Mouse (Mus musculus) stomach, embryonic 14.5 days (tissue): ENCODE data around the gene Kcnq2. TPM values are rescaled to one million over a fixed set of nuclear protein-coding genes. Genes with fewer than 3 reads are reported as not detected.

ENCODE experiments used
- ATAC-seq: fragments of 200-750 bp; cut with Nextera tagmentation; 2 replicates; pipeline ENCODE4 v1.8.0; 2017; ENCODE audit warnings: low read depth, moderate TSS enrichment; ENCODE audit not compliant: insufficient number of reproducible peaks, insufficient read depth, low FRiP score
- H3K27ac ChIP-seq: fragments of 300-500 bp; sonication (generic); 2 replicates; pipeline ENCODE4 v1.5.1; 2014; ENCODE audit warnings: mild to moderate bottlenecking, low read length, moderate library complexity, mixed read lengths
- H3K27me3 ChIP-seq: fragments of 300-500 bp; sonication (generic); 2 replicates; pipeline ENCODE4 v1.6.1; 2014; ENCODE audit warnings: low read length, control low read depth, mixed read lengths; ENCODE audit not compliant: control insufficient read depth, insufficient read depth
- H3K36me3 ChIP-seq: fragments of 300-500 bp; sonication (generic); 2 replicates; pipeline ENCODE4 v1.6.1; 2014; ENCODE audit warnings: mild to moderate bottlenecking, control low read depth, low read length, moderate library complexity, mixed read lengths; ENCODE audit not compliant: control insufficient read depth, insufficient read depth
- H3K4me1 ChIP-seq: fragments of 300-500 bp; sonication (generic); 2 replicates; pipeline ENCODE4 v1.6.1; 2014; ENCODE audit warnings: low read length, control low read depth, mixed read lengths; ENCODE audit not compliant: control insufficient read depth, insufficient read depth
- H3K4me2 ChIP-seq: fragments of 300-500 bp; sonication (generic); replicated peaks from 2 replicates; pipeline ENCODE4 v1.6.1; 2014; ENCODE audit warnings: low read depth, low read length, control low read depth
- H3K4me3 ChIP-seq: fragments of 300-500 bp; sonication (generic); 2 replicates; pipeline ENCODE4 v1.5.1; 2014; ENCODE audit warnings: low read depth, low read length, control low read depth
- H3K9ac ChIP-seq: fragments of 300-500 bp; sonication (generic); replicated peaks from 2 replicates; pipeline ENCODE4 v1.6.1; 2014; ENCODE audit warnings: low read depth, mild to moderate bottlenecking, control low read depth, low read length, moderate library complexity, mixed read lengths
- H3K9me3 ChIP-seq: fragments of 300-500 bp; sonication (generic); 2 replicates; pipeline ENCODE4 v1.6.1; 2016; ENCODE audit warnings: low read depth, low read length, control low read depth; ENCODE audit not compliant: control insufficient read depth
- WGBS: fragments of 180-500 bp; shearing (Covaris S2); extraction: QIAGEN DNeasy Blood & Tissue Kit; methylation state at CpG from one replicate; pipeline ENCODE4 v1.1.7; 2014; 5-methylcytosine and 5-hydroxymethylcytosine counted together
- polyA plus RNA-seq: library from polyadenylated mRNA; unstranded; fragments of >200 nt; fragmentation: Nextera tagmentation; extraction: Ambion mirVana; gene quantifications from 2 replicates; pipeline ENCODE4 v1.2.1, GENCODE M21; 2014

The Kcnq2 gene
- 3.0 TPM in 2 replicates for polyA plus RNA-seq

DNA sequence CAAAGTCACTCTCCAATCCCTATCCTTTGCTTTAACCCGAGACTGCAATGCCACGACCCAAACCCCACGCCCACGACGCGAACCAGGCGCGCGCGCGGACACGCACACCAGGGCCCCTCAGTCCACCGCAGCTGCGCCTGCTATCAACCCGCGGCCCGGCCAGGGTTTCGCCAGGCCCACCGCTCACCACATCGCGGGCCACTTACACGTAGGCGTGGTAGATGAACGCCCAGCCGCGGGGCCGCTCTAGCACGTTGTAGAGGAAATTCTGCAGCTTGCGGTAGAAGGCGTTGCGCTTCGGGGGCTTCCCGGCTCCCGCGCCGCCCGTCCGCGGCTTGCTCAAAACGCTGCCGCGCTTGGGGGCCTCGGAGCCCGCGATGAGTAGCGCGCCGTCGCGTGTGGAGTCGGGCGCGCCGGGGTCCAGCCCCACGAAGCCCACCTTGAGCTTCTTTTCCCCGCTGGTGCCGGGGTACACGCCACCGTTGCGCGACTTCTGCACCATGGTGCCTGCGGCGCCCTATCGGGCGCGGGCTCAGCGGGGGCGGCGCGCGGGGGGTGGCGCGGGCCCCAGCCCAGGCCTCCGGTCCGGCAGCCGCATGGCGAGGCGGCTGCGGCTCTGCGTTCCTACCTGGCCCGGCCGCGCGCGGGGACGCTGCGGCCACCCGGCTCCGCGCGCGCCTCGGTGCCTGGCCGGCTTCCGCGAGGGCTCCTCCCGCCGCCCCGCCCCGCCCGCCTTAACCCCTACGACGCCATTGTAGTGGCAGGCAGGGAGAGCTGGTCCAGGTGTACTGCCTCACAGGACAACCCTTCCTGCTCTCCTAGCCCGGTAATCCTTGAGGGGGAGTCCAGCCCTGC lies at the start of gene Kcnq2:
Kcnq2 (minus strand) TSS at position 710 of the 855 bp plus-strand sequence.
- no peaks in the 10 kb centered on the region for H3K36me3 ChIP-seq
- no peak for ATAC-seq
- H3K4me3 ChIP-seq: peak within 1 kb of the TSS; percentile 41
- no peaks in the 10 kb centered on the region for H3K9me3 ChIP-seq
- no peaks in the 10 kb centered on the region for H3K4me1 ChIP-seq
- no peak within 1 kb of the TSS for H3K9ac ChIP-seq
- H3K27ac ChIP-seq: no peak within 1 kb of the TSS
- H3K27me3 ChIP-seq: peaks cover 43% of the 10 kb centered on the region
- peak within 1 kb of the TSS; percentile 92 for H3K4me2 ChIP-seq
- WGBS: under 1% methylated on average over 104 of the region's 104 CpGs

- no peaks in the 10 kb centered on the region for H3K27me3 ChIP-seq
- H3K36me3 ChIP-seq: no peaks in the 10 kb centered on the region
- H3K4me2 ChIP-seq: no peak overlapping the region
- WGBS: 70% methylated on average over 6 of the region's 6 CpGs
- H3K4me3 ChIP-seq: no peak overlapping the region
- H3K9me3 ChIP-seq: no peaks in the 10 kb centered on the region
- H3K9ac ChIP-seq: no peak overlapping the region
- no peak for ATAC-seq
- H3K4me1 ChIP-seq: no peaks in the 10 kb centered on the region
- no peak overlapping the region for H3K27ac ChIP-seq
These were observed 45.8 kb upstream of the Kcnq2 start for GRCm38 (mm10) chr2:181180898-181181297.

DNA sequence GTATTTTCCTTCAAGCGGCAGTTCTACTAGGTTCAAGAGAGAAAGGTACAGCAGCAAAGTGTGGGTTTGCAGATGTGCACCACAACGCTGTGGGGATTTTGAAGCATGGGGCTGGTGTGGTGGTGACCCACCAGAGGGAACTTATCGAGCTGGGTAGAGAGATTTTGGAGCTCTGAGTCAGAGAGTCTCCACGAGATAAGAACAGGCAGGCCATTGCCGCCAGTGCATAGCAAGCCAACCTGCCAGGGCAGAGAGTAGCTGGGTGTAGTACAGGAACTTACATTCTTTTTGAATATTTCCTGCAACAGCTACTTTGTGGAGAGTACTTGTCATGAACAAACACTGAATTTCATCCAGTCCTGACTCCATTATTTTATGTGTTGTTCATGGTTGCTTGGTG lies 43.4 kb upstream of the Kcnq2 start:
- no peaks in the 10 kb centered on the region for H3K4me1 ChIP-seq
- H3K36me3 ChIP-seq: no peaks in the 10 kb centered on the region
- no peaks in the 10 kb centered on the region for H3K9me3 ChIP-seq
- ATAC-seq: no peak
- H3K4me3 ChIP-seq: no peak overlapping the region
- H3K9ac ChIP-seq: no peak overlapping the region
- H3K27ac ChIP-seq: no peak overlapping the region
- H3K27me3 ChIP-seq: no peaks in the 10 kb centered on the region
- 76% methylated on average over 5 of the region's 5 CpGs for WGBS
- no peak overlapping the region for H3K4me2 ChIP-seq

DNA sequence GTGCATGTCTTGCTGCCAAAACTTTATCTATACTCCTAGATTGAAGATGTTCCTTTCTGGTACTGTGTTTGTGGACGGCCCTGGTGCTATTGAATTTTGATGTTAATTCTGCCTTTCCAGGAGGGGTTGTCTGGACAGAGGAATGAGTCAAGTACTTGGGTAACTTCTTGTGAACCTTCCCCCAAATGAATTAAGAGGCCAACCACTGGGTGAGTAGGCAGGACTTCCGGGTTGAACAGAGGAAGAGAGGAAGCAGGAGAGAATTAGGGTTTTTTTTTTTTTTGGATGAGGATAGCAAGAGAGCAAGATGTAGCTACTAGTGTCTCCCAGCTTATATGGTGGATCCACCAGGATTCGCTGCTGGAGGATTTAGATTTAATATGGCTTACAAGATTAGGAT lies 42.9 kb upstream of the Kcnq2 start:
- Histone ChIP-seq H3K36me3 (no peaks in the 10 kb centered on the region), H3K4me1 (no peaks in the 10 kb centered on the region), H3K27ac (no peak overlapping the region), H3K4me3 (no peak overlapping the region), H3K9ac (no peak overlapping the region), H3K27me3 (no peaks in the 10 kb centered on the region), H3K4me2 (no peak overlapping the region), H3K9me3 (no peaks in the 10 kb centered on the region)
- ATAC-seq: no peak
- whole genome bisulfite sequencing: 75% methylated on average over 3 of the region's 3 CpGs

- no peak for ATAC-seq
- Histone ChIP-seq H3K9ac (no peak overlapping the region), H3K4me2 (no peak overlapping the region), H3K4me1 (no peaks in the 10 kb centered on the region), H3K27me3 (no peaks in the 10 kb centered on the region), H3K27ac (no peak overlapping the region), H3K9me3 (no peaks in the 10 kb centered on the region), H3K4me3 (no peak overlapping the region), H3K36me3 (no peaks in the 10 kb centered on the region)
- WGBS: 86% methylated on average over 3 of the region's 3 CpGs
These were observed 39.5 kb upstream of the Kcnq2 start for GRCm38 (mm10) chr2:181174646-181175045.

DNA sequence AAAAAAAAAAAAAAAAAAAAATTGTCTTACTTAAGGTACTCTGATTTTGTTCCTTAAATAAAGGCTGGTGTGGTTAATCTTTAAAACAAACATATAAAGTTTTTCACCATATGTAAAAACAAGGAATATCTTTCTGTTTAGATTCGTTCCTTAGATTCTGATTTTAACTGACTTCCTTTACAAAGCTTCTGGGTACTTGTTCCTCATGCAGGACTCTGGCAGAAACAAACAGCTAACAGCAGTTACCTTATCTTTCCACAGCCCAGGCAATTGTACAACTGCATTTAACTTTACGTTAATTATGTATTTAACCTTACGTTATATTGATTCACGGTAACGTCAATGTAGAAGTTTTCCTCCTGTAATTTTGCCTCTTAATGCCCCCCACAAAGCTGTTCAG lies 31.4 kb upstream of the Kcnq2 start:
- Histone ChIP-seq H3K4me2 (no peak overlapping the region), H3K27me3 (no peaks in the 10 kb centered on the region), H3K9me3 (no peaks in the 10 kb centered on the region), H3K4me3 (no peak overlapping the region), H3K27ac (no peak overlapping the region), H3K36me3 (no peaks in the 10 kb centered on the region), H3K4me1 (no peaks in the 10 kb centered on the region), H3K9ac (no peak overlapping the region)
- ATAC-seq: no peak
- 69% methylated on average over 5 of the region's 5 CpGs for WGBS

GRCm38 (mm10) chr2:181160821-181161220 lies 25.7 kb upstream of the Kcnq2 start:
- WGBS: 61% methylated on average over 4 of the region's 4 CpGs

GRCm38 (mm10) chr2:181159771-181160170 lies 24.7 kb upstream of the Kcnq2 start:
- H3K4me1 ChIP-seq: 0 out of 2 replicates have a peak, but pooled peaks cover 3% of the 10 kb centered on the region

More at GRCm38 (mm10) chr2:181160821-181161220, 25.7 kb upstream of the Kcnq2 start:
- H3K27me3 ChIP-seq: peaks cover 15% of the 10 kb centered on the region
- H3K4me1 ChIP-seq: 0 out of 2 replicates have a peak, but pooled peaks cover 3% of the 10 kb centered on the region
- no peak overlapping the region for H3K27ac ChIP-seq
- no peaks in the 10 kb centered on the region for H3K9me3 ChIP-seq
- no peak overlapping the region for H3K4me3 ChIP-seq
- no peak for ATAC-seq
- no peak overlapping the region for H3K4me2 ChIP-seq
- no peak overlapping the region for H3K9ac ChIP-seq
- no peaks in the 10 kb centered on the region for H3K36me3 ChIP-seq

More at GRCm38 (mm10) chr2:181159771-181160170, 24.7 kb upstream of the Kcnq2 start:
- Histone ChIP-seq H3K27me3 (peaks cover 18% of the 10 kb centered on the region), H3K9me3 (no peaks in the 10 kb centered on the region), H3K4me3 (no peak overlapping the region), H3K27ac (no peak overlapping the region), H3K36me3 (no peaks in the 10 kb centered on the region), H3K9ac (no peak overlapping the region), H3K4me2 (no peak overlapping the region)
- 3% methylated on average over 2 of the region's 2 CpGs for WGBS
- 0 out of 2 replicates have a peak, but pooled peaks have one; percentile 53 for ATAC-seq
